Mouse (Mus musculus) thymus, adult 2 months (tissue): ENCODE results near the gene Coq3.

Experiments used
- CTCF ChIP-seq: fragments of 200-500 bp; IDR thresholded peaks from 2 replicates; pipeline ENCODE4 v1.5.1; 2012; ENCODE audit warnings: mild to moderate bottlenecking, control low read depth, low read length, moderate library complexity, borderline replicate concordance; ENCODE audit not compliant: control insufficient read depth, poor library complexity, insufficient read depth; ENCODE audit errors: extremely low read depth
- POLR2A ChIP-seq: fragments of 200-500 bp; IDR thresholded peaks from 2 replicates; pipeline ENCODE4 v1.6.1; 2012; ENCODE audit warnings: mild to moderate bottlenecking, low read length, control low read depth, moderate library complexity; ENCODE audit not compliant: control insufficient read depth, poor library complexity, insufficient read depth; ENCODE audit errors: extremely low read depth

DNA sequence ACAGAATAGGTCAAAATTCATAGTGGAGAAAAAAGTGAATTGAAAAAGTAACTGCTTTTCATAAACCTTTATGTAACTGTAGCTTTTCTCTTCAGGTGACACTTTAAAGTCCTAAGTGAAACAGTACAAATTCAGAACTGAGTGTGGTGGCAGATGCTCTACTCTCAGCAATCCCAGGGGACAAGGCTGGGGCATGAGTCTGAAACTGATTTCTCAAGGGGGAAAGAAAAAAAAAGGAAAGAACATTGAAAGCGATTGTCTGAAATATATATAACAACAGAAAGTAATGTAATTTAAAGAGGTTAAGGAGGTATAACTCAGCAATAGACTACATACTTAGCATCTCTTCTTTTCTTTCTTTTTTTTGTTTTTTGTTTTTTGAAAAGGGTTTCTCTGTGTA is 14.2 kb upstream of the Coq3 start:
- no peak for TF ChIP-seq CTCF
- no peak for TF ChIP-seq POLR2A
